In genomic region chr19:4829156-4829555, GRCm38 (mm10) we compare ENCODE assay signal across 9 mouse cellular contexts. TPM values are rescaled to one million over a fixed set of nuclear protein-coding genes. Genes with fewer than 3 reads are reported as not detected.
DNase-seq lines count a peak whose midpoint lies in the region; ATAC-seq lines count a peak whose summit lies in the region.
"Had no signal": no experiment of that assay in that cellular context is flagged by ENCODE, and none has a peak within 500 bp of the region (broad histone marks: within the 10 kb centered on the region; RNA-seq: fewer than 3 reads in every experiment).

No protein-coding gene starts in this region.

- peak; percentile 74 for DNase-seq in kidney, adult 18-20 months
- DNase-seq in kidney, postnatal 4 days = no peak
- peak; percentile 74 for DNase-seq in adrenal gland, postnatal 25 days
- peak; percentile 72 for DNase-seq in gastrocnemius, postnatal 10 days
- peak; percentile 66 to 76 for DNase-seq in kidney, postnatal 36 days
- no peak for DNase-seq in neural tube, embryonic 10.5 days (ENCODE audit: extremely low spot score, low spot score)
- no peak for DNase-seq in spleen, adult 12 weeks (ENCODE audit: low spot score)

- no peak for ATAC-seq in megakaryocyte-erythroid progenitor cell, adult 5-6 weeks (replicated peaks; ENCODE audit: low FRiP score, low TSS enrichment, poor library complexity, severe bottlenecking)

RNA-seq across cellular contexts. Expression of gene Ccs, which starts 10.0 kb away (rescaled TPM):
- 107 and 128 TPM in 2 replicates for total RNA-seq in adrenal gland, postnatal 25 days (2021)
- total RNA-seq in gastrocnemius, postnatal 10 days (2021) = 10 to 100 TPM; 31.4 to 33.1 TPM
- total RNA-seq in megakaryocyte-erythroid progenitor cell, adult 5-6 weeks (2014; fragmentation: Nextera tagmentation) = 75.1 and 81.3 TPM in 2 replicates
- 47.7 and 59.0 TPM in 2 replicates for total RNA-seq in megakaryocyte-erythroid progenitor cell, adult 5-6 weeks (2017)

RNA-seq across cellular contexts. Expression of gene Ccdc87, which starts 10.0 kb away (rescaled TPM):
- total RNA-seq in adrenal gland, postnatal 25 days (2021) = 0.15 TPM in 1 of 2 replicates, not detected in the other
- not detected for total RNA-seq in gastrocnemius, postnatal 10 days (2021)
- not detected in 2 replicates for total RNA-seq in megakaryocyte-erythroid progenitor cell, adult 5-6 weeks (2014; fragmentation: Nextera tagmentation)
- total RNA-seq in megakaryocyte-erythroid progenitor cell, adult 5-6 weeks (2017) = not detected in 2 replicates
- total RNA-seq: neutrophil, adult 5-6 weeks had no signal

RNA-seq across cellular contexts. Expression of gene Rbm14, which starts 17.7 kb away (rescaled TPM):
- total RNA-seq in adrenal gland, postnatal 25 days (2021) = 45.4 and 46.5 TPM in 2 replicates
- 10 to 100 TPM; 18.6 to 22.5 TPM for total RNA-seq in gastrocnemius, postnatal 10 days (2021)
- total RNA-seq in megakaryocyte-erythroid progenitor cell, adult 5-6 weeks (2014; fragmentation: Nextera tagmentation) = 74.2 and 76.1 TPM in 2 replicates
- total RNA-seq in megakaryocyte-erythroid progenitor cell, adult 5-6 weeks (2017) = 16.6 and 29.1 TPM in 2 replicates

RNA-seq across cellular contexts. Expression of gene Gm21992, which starts 17.7 kb away (rescaled TPM):
- total RNA-seq in adrenal gland, postnatal 25 days (2021) = 22.2 and 30.2 TPM in 2 replicates
- 10 to 100 TPM; 10.9 to 11.6 TPM for total RNA-seq in gastrocnemius, postnatal 10 days (2021)
- total RNA-seq in megakaryocyte-erythroid progenitor cell, adult 5-6 weeks (2014; fragmentation: Nextera tagmentation) = 29.3 and 59.5 TPM in 2 replicates
- 15.8 and 17.3 TPM in 2 replicates for total RNA-seq in megakaryocyte-erythroid progenitor cell, adult 5-6 weeks (2017)

RNA-seq across cellular contexts. Expression of gene Ctsf, which starts 25.8 kb away (rescaled TPM):
- total RNA-seq in adrenal gland, postnatal 25 days (2021) = 361 and 398 TPM in 2 replicates
- 10 to 100 TPM; 32.9 to 35.6 TPM for total RNA-seq in gastrocnemius, postnatal 10 days (2021)
- 1.3 and 2.9 TPM in 2 replicates for total RNA-seq in megakaryocyte-erythroid progenitor cell, adult 5-6 weeks (2014; fragmentation: Nextera tagmentation)
- total RNA-seq in megakaryocyte-erythroid progenitor cell, adult 5-6 weeks (2017) = 2.7 and 7.5 TPM in 2 replicates

Comparison
In these comparisons a context has a peak if more than half of its experiments do, and no peak if none do; other contexts are left out.
1. DNase-seq: peak in kidney, adult 18-20 months (single experiment), adrenal gland, postnatal 25 days (single experiment), gastrocnemius, postnatal 10 days (single experiment) and kidney, postnatal 36 days (2 of 2); none in kidney, postnatal 4 days (0 of 2), neural tube, embryonic 10.5 days (single experiment) and spleen, adult 12 weeks (single experiment).